Mouse (Mus musculus): ENCODE results near the gene Isx.

- TF ChIP-seq POLR2A (IDR thresholded peaks at IDR 0.05; ENCODE audit: borderline replicate concordance, extremely low read depth, insufficient read depth, insufficient read length, poor library complexity, severe bottlenecking), result no peak
- TF ChIP-seq CTCF (IDR thresholded peaks at IDR 0.05; ENCODE audit: borderline replicate concordance, extremely low read depth, insufficient read depth, insufficient read length), result no peak
These were observed 69.1 kb downstream of the Isx start for GRCm38 (mm10) chr8:74942056-74942455.
